Mouse (Mus musculus): ENCODE results near the gene Spata33. TPM values are rescaled to one million over a fixed set of nuclear protein-coding genes. Genes with fewer than 3 reads are reported as not detected.

Gene Spata33
- polyA plus RNA-seq (2017; shearing (Covaris generic)) = not detected

DNA sequence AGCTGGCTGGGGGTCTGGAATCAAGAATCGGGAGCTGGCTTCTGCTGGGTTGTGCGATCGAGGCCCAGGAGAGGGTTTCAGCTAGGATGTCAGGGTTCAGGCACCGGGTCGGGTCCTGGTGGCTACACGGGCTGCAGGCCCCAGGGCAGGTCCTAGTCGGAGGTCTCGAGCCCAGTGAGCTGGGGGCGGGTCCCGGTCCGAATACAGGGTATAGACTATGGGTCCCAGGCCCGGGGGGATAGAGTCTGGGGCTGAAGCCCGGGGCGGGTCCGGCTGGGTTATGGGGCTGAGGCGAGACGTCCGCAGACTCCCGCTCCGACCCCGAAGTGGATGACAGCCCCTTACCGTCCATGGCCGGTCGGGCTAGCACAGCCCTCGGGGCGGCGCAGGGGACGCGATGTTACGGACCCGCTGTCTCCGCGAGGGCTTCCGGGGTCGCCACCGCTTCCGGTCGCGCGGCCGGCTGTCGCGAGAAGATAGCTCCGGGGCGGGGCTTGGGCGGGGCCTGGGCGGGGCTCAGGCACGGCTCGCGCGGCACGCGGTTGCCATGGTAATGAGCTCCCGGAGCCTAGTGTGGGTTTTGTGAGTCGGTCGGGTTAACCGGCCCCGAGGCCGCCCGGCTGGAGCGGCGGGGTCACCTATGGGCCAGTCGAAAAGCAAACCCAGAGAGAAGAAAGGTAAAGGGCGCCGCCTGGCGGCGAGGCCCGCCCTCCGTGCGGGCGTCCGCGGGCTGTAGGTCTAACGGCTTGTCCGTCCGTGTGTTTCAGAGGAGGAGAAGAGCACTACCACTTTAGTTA lies at the start of gene Spata33, which contains the start of gene Chmp1a:
Spata33 (plus strand) TSS at position 512 of the 797 bp plus-strand sequence.
Chmp1a (minus strand) TSS at position 443 of the 797 bp plus-strand sequence.

GRCm38 (mm10) chr8:123185566-123186409 lies 26.8 kb upstream of the Spata33 start, which contains the start of gene Dpep1:
TSS of gene Dpep1 (plus strand) at chr8:123186242.

DNA sequence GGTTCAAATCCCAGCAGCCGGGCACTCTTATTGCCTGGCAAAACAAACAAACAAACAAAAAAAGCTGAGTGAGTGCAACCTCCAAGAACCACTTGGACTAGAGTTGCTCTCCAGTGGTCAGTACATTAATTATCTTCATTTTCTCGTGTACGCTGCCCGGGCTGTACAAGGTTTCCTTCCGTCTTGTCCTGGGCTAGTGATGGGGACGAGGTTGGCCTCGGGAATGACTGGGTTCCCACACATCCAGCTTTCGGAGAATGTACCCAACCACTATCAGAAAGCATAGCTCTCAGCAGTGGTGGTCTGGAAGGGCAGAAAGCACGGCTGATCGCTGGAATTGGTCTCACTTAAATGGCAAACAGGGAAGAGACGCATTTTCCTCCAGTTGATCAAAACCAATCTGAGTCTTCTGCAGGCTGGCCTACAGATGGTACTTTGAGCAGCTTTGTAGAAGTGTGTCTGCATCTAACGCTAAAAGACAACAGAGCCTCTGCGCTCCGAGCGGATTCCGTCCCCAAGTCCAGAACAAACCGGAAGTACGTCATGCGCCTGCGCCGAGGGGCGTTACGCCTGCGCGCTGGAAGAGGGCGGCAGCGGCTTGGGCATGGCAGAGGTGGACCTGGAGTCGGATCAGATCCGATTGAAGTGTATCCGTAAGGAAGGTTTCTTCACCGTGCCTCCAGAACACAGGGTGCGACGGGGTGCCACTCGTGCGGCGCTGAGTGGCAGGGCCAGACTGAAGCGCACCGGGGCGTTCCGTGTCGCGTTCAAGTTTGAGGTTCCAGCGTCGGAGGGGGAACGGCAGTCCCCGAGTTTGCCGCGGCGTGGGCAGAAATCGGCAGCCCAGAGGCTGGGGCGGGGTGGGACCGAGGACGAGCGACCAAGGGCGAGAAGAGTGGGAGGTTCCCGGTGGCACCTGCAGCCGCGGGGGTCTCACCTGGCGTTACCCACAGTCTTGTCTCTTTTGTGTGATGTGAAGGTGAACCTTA lies 11.9 kb downstream of the Spata33 start, which contains the start of gene Cdk10:
Cdk10 (plus strand) TSS at position 565 of the 989 bp plus-strand sequence.

GRCm38 (mm10) chr8:123235520-123236497 lies 23.2 kb downstream of the Spata33 start, which contains the start of gene Spata2l:
TSS of gene Spata2l (minus strand) at chr8:123236233.

DNA sequence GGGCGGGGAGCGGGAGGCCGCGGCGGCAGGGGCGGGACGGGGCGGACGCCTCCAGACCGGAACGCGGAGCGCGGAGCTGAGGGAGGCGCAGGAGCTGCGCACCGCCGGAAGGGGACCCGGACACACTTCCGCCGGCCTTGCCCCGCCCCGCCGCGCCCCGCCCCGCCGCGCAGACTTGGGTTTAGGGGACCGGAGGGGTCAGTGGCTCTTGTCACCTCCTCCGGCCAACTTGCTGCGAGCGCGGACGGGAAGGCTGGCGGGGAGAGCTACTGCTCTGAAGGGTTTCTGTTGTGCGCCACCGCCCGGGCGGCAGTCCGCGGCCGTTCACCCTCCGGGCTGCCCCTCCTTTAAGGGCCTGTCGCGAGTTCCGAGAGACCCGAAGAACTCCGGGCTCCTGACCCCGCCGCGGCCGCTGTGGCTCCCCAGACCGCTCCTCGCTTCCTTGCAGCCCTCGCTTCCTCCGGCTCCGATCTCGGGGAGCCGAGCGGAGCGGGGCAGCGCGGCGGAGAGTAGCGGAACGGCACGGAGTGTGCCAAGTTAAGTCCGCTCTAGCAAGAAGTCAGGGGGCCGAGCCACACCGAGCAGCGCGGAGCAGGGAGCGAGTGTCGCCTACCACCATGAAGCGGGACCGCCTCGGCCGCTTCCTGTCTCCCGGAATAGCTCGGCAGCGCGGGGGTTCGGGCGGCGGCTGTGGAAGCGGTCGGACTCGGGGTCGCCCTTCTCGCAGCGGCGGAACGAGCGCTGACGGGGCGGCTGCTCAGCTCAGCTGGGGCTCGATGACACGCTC lies 41.7 kb downstream of the Spata33 start, which contains the start of the genes Zfp276 and Vps9d1:
Zfp276 (plus strand) TSS at position 97 of the 787 bp plus-strand sequence.
Vps9d1 (minus strand) TSS at position 250 of the 787 bp plus-strand sequence.

Other genes starting within 250 kb of the Spata33 start
- 271 TPM for gene Ankrd11, start 170.6 kb upstream of the Spata33 start, polyA plus RNA-seq (2017; shearing (Covaris generic))
- 83.8 TPM for gene Spg7, start 149.9 kb upstream of the Spata33 start, polyA plus RNA-seq (2017; shearing (Covaris generic))
- gene Rpl13, start 110.5 kb upstream of the Spata33 start, polyA plus RNA-seq (2017; shearing (Covaris generic)) = 1,036 TPM
- 1.2 TPM for gene Cpne7, start 95.5 kb upstream of the Spata33 start, polyA plus RNA-seq (2017; shearing (Covaris generic))
- gene Sult5a1, start 54.5 kb upstream of the Spata33 start, polyA plus RNA-seq (2017; shearing (Covaris generic)) = 0.07 TPM
- not detected for gene Dpep1, start 26.6 kb upstream of the Spata33 start, polyA plus RNA-seq (2017; shearing (Covaris generic))
- gene Chmp1a, start 69 bp upstream of the Spata33 start, polyA plus RNA-seq (2017; shearing (Covaris generic)) = 214 TPM
- gene Cdk10, start 12.0 kb downstream of the Spata33 start, polyA plus RNA-seq (2017; shearing (Covaris generic)) = 27.0 TPM
- 15.4 TPM for gene Spata2l, start 23.4 kb downstream of the Spata33 start, polyA plus RNA-seq (2017; shearing (Covaris generic))
- gene Zfp276, start 41.4 kb downstream of the Spata33 start, polyA plus RNA-seq (2017; shearing (Covaris generic)) = 41.1 TPM
- gene Vps9d1, start 41.5 kb downstream of the Spata33 start, polyA plus RNA-seq (2017; shearing (Covaris generic)) = 31.6 TPM
- gene Fanca, start 105.7 kb downstream of the Spata33 start, polyA plus RNA-seq (2017; shearing (Covaris generic)) = 8.2 TPM
- 0.08 TPM for gene Spire2, start 119.9 kb downstream of the Spata33 start, polyA plus RNA-seq (2017; shearing (Covaris generic))
- 268 TPM for gene Tcf25, start 160.9 kb downstream of the Spata33 start, polyA plus RNA-seq (2017; shearing (Covaris generic))
- gene Mc1r, start 194.3 kb downstream of the Spata33 start, polyA plus RNA-seq (2017; shearing (Covaris generic)) = 0.14 TPM
- gene Tubb3, start 198.6 kb downstream of the Spata33 start, polyA plus RNA-seq (2017; shearing (Covaris generic)) = 0.38 TPM
- 15.0 TPM for gene Def8, start 210.7 kb downstream of the Spata33 start, polyA plus RNA-seq (2017; shearing (Covaris generic))

All from CD4-positive, CD25-positive, alpha-beta regulatory T cell (primary cell).